Mouse (Mus musculus) ES-E14 (cell line): ENCODE measurements at regions not wholly inside any gene's neighbourhood (a gene's known extent, or its start where the extent isn't known, plus 50 kb on each side); places are given as distances from the start of the nearest gene placed in this dataset.

Experiments used
- CHD2 ChIP-seq: IDR thresholded peaks from 2 replicates; pipeline ENCODE4 v1.6.1; 2014; ENCODE audit warnings: mild to moderate bottlenecking, low read depth, low read length, inconsistent platforms
- HCFC1 ChIP-seq: IDR thresholded peaks from 2 replicates; pipeline ENCODE4 v1.6.1; 2012; ENCODE audit warnings: low read length, inconsistent platforms, borderline replicate concordance; ENCODE audit not compliant: insufficient read depth
- MAFK ChIP-seq: IDR thresholded peaks from 2 replicates; pipeline ENCODE4 v1.6.1; 2014; ENCODE audit warnings: mild to moderate bottlenecking, low read depth, low read length, inconsistent platforms; ENCODE audit not compliant: insufficient read depth
- ZC3H11A ChIP-seq: IDR thresholded peaks from 2 replicates; pipeline ENCODE4 v1.6.1; 2012; ENCODE audit warnings: low read depth, mild to moderate bottlenecking, inconsistent platforms, low read length, borderline replicate concordance
- ZNF384 ChIP-seq: IDR thresholded peaks from 2 replicates; pipeline ENCODE4 v1.6.1; 2012; ENCODE audit warnings: low read depth, low read length, inconsistent platforms

DNA sequence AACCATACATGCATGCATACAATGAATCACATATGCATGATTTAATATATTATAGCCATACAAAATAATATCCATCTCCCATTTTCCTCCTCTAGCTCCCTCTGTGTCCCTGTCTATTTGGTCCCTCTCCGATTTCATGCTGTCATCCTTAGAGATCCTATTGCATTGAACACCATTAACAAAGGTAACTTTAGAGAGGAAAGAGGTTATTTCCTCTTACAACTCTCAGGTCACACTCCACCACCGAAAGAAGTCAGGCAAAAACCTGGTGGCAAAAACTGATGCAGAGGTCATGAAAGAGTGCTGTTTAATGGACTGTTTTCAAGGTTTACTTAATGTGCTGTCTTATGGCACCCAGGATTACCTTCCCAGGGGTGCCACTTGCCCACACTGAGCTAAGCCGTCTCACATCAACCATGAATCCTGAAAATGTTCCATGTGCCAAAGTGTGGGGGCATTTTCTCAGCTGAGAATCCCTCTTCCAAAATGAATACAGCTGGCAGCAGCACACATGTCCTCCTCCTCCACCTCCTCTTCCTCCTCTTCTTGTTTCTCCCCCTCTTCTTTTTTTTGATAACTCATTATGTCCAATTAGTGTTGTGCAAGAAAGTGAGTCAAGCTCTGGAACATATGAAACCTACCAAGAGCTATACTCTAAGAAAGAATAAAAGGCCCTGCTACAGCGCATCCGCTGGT, 212.4 kb downstream of the Efhb start:
- TF ChIP-seq ZNF384: no peak
- TF ChIP-seq ZC3H11A: no peak
- no peak for TF ChIP-seq MAFK
- no peak for TF ChIP-seq CHD2
- TF ChIP-seq HCFC1: no peak
